Mouse (Mus musculus): ENCODE measurements around the gene Cdc42ep4. TPM values are rescaled to one million over a fixed set of nuclear protein-coding genes. Genes with fewer than 3 reads are reported as not detected.

Cdc42ep4 gene
- polyA plus RNA-seq (2015; fragmentation: Nextera tagmentation; extraction: Ambion mirVana) = 30.2 and 33.0 TPM in 2 replicates

- peak within 1 kb of the TSS; percentile 87 for H3K27ac ChIP-seq (ENCODE audit: low read depth, low read length)
- no peaks in the 10 kb centered on the region for H3K27me3 ChIP-seq (replicated peaks; ENCODE audit: control insufficient read depth, insufficient read depth, low read length)
- H3K4me1 ChIP-seq (replicated peaks; ENCODE audit: control insufficient read depth, insufficient read depth, low read length) = peaks cover 17% of the 10 kb centered on the region; the same call in 1 of the 2 replicates
- no peaks in the 10 kb centered on the region for H3K36me3 ChIP-seq (ENCODE audit: control insufficient read depth, insufficient read depth)
- no peaks in the 10 kb centered on the region for H3K9me3 ChIP-seq (ENCODE audit: control insufficient read depth)
- peak within 1 kb of the TSS; percentile 69 for H3K9ac ChIP-seq (ENCODE audit: low read depth, low read length)
- peak; percentile 61 for ATAC-seq
- H3K4me2 ChIP-seq (replicated peaks; ENCODE audit: low read depth) = peak within 1 kb of the TSS; percentile 87
- WGBS = 0% methylated on average over 44 of the region's 44 CpGs
- peak within 1 kb of the TSS; percentile 69 for H3K4me3 ChIP-seq (ENCODE audit: low read depth, low read length)
- TF ChIP-seq CTCF (IDR thresholded peaks at IDR 0.05; ENCODE audit: low read depth) = no peak
Observed at GRCm38 (mm10) chr11:113751484-113752084, at the start of gene Cdc42ep4. Cdc42ep4 (minus strand) TSS chr11:113751881.

- ATAC-seq = no peak
- no peaks in the 10 kb centered on the region for H3K27me3 ChIP-seq (replicated peaks; ENCODE audit: control insufficient read depth, insufficient read depth, low read length)
- WGBS = 91% methylated on average over 12 of the region's 12 CpGs
Observed at GRCm38 (mm10) chr11:113800026-113800425, 48.3 kb upstream of the Cdc42ep4 start.

GRCm38 (mm10) chr11:113799041-113799447, 47.4 kb upstream of the Cdc42ep4 start:
- Histone ChIP-seq H3K27ac (ENCODE audit: low read depth, low read length) (no peak overlapping the region), H3K27me3 (replicated peaks; ENCODE audit: control insufficient read depth, insufficient read depth, low read length) (no peaks in the 10 kb centered on the region), H3K9me3 (ENCODE audit: control insufficient read depth) (no peaks in the 10 kb centered on the region), H3K9ac (ENCODE audit: low read depth, low read length) (no peak overlapping the region), H3K4me2 (replicated peaks; ENCODE audit: low read depth) (peak overlapping the region; percentile 28; the same call in 1 of the 2 replicates), H3K36me3 (ENCODE audit: control insufficient read depth, insufficient read depth) (no peaks in the 10 kb centered on the region), H3K4me3 (ENCODE audit: low read depth, low read length) (no peak overlapping the region), H3K4me1 (replicated peaks; ENCODE audit: control insufficient read depth, insufficient read depth, low read length) (no peaks in the 10 kb centered on the region; the same call in 1 of the 2 replicates)
- peak; percentile 18; the same call in 1 of the 2 replicates for ATAC-seq
- TF ChIP-seq CTCF (IDR thresholded peaks at IDR 0.05; ENCODE audit: low read depth) = no peak
- WGBS = 36% methylated on average over 14 of the region's 14 CpGs

More at GRCm38 (mm10) chr11:113800026-113800425, 48.3 kb upstream of the Cdc42ep4 start:
- H3K4me1 ChIP-seq (replicated peaks; ENCODE audit: control insufficient read depth, insufficient read depth, low read length) = no peaks in the 10 kb centered on the region; the same call in 1 of the 2 replicates
- no peaks in the 10 kb centered on the region for H3K36me3 ChIP-seq (ENCODE audit: control insufficient read depth, insufficient read depth)
- no peak overlapping the region for H3K27ac ChIP-seq (ENCODE audit: low read depth, low read length)
- H3K9me3 ChIP-seq (ENCODE audit: control insufficient read depth) = no peaks in the 10 kb centered on the region
- no peak for TF ChIP-seq CTCF (IDR thresholded peaks at IDR 0.05; ENCODE audit: low read depth)
- H3K4me2 ChIP-seq (replicated peaks; ENCODE audit: low read depth) = no peak overlapping the region
- no peak overlapping the region for H3K9ac ChIP-seq (ENCODE audit: low read depth, low read length)
- H3K4me3 ChIP-seq (ENCODE audit: low read depth, low read length) = no peak overlapping the region

- 76% methylated on average over 6 of the region's 6 CpGs for WGBS
Observed at GRCm38 (mm10) chr11:113798011-113798410, 46.3 kb upstream of the Cdc42ep4 start.

GRCm38 (mm10) chr11:113797014-113797983, 45.6 kb upstream of the Cdc42ep4 start:
- H3K27ac ChIP-seq (ENCODE audit: low read depth, low read length) = no peak overlapping the region
- H3K4me1 ChIP-seq (replicated peaks; ENCODE audit: control insufficient read depth, insufficient read depth, low read length) = no peaks in the 10 kb centered on the region; the same call in 1 of the 2 replicates
- H3K4me2 ChIP-seq (replicated peaks; ENCODE audit: low read depth) = no peak overlapping the region
- H3K4me3 ChIP-seq (ENCODE audit: low read depth, low read length) = no peak overlapping the region
- ATAC-seq = no peak
- no peak for TF ChIP-seq CTCF (IDR thresholded peaks at IDR 0.05; ENCODE audit: low read depth)
- H3K36me3 ChIP-seq (ENCODE audit: control insufficient read depth, insufficient read depth) = no peaks in the 10 kb centered on the region
- H3K9me3 ChIP-seq (ENCODE audit: control insufficient read depth) = no peaks in the 10 kb centered on the region
- H3K9ac ChIP-seq (ENCODE audit: low read depth, low read length) = no peak overlapping the region
- 74% methylated on average over 19 of the region's 19 CpGs for WGBS
- no peaks in the 10 kb centered on the region for H3K27me3 ChIP-seq (replicated peaks; ENCODE audit: control insufficient read depth, insufficient read depth, low read length)

More at GRCm38 (mm10) chr11:113798011-113798410, 46.3 kb upstream of the Cdc42ep4 start:
- H3K4me3 ChIP-seq (ENCODE audit: low read depth, low read length) = no peak overlapping the region
- no peaks in the 10 kb centered on the region; the same call in 1 of the 2 replicates for H3K4me1 ChIP-seq (replicated peaks; ENCODE audit: control insufficient read depth, insufficient read depth, low read length)
- H3K27ac ChIP-seq (ENCODE audit: low read depth, low read length) = no peak overlapping the region
- H3K9ac ChIP-seq (ENCODE audit: low read depth, low read length) = no peak overlapping the region
- no peaks in the 10 kb centered on the region for H3K36me3 ChIP-seq (ENCODE audit: control insufficient read depth, insufficient read depth)
- no peak for ATAC-seq
- no peak overlapping the region for H3K4me2 ChIP-seq (replicated peaks; ENCODE audit: low read depth)
- H3K27me3 ChIP-seq (replicated peaks; ENCODE audit: control insufficient read depth, insufficient read depth, low read length) = no peaks in the 10 kb centered on the region
- no peak for TF ChIP-seq CTCF (IDR thresholded peaks at IDR 0.05; ENCODE audit: low read depth)
- no peaks in the 10 kb centered on the region for H3K9me3 ChIP-seq (ENCODE audit: control insufficient read depth)

- Histone ChIP-seq H3K4me3 (ENCODE audit: low read depth, low read length) (no peak overlapping the region), H3K9ac (ENCODE audit: low read depth, low read length) (no peak overlapping the region), H3K27me3 (replicated peaks; ENCODE audit: control insufficient read depth, insufficient read depth, low read length) (no peaks in the 10 kb centered on the region), H3K27ac (ENCODE audit: low read depth, low read length) (no peak overlapping the region), H3K4me1 (replicated peaks; ENCODE audit: control insufficient read depth, insufficient read depth, low read length) (no peaks in the 10 kb centered on the region; the same call in 1 of the 2 replicates), H3K9me3 (ENCODE audit: control insufficient read depth) (no peaks in the 10 kb centered on the region), H3K36me3 (ENCODE audit: control insufficient read depth, insufficient read depth) (no peaks in the 10 kb centered on the region), H3K4me2 (replicated peaks; ENCODE audit: low read depth) (no peak overlapping the region)
- ATAC-seq = no peak
- 76% methylated on average over 12 of the region's 12 CpGs for WGBS
- TF ChIP-seq CTCF (IDR thresholded peaks at IDR 0.05; ENCODE audit: low read depth) = no peak
Observed at GRCm38 (mm10) chr11:113795846-113796245, 44.2 kb upstream of the Cdc42ep4 start.

Measured in intestine, postnatal 0 days (tissue).